Mouse (Mus musculus): Measurements from ENCODE around the gene Ccdc92b.

Gene Ccdc92b

DNA sequence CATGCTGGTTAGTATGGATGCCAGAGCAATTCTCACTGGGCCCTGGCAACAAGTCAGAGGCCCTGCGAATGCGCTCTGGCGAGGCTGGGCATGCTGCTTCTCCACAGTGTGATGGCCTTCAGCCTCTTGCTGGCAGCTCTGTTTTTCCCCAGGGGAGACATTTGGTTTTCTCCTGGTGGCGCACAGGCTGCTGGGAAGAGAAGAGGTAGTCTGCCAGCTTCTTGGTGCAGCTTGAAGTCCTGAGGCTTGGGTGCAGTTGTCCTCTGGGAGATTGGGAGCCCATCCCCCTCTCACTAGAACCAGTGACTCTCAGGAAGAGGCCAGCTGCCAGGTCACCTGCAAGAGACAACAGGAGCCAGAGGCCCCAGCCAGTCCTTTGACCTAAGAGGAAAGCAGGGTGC lies 33.4 kb downstream of the Ccdc92b start:
- DNase-seq (ENCODE audit: low spot score in 2 of 2) = no peak

DNA sequence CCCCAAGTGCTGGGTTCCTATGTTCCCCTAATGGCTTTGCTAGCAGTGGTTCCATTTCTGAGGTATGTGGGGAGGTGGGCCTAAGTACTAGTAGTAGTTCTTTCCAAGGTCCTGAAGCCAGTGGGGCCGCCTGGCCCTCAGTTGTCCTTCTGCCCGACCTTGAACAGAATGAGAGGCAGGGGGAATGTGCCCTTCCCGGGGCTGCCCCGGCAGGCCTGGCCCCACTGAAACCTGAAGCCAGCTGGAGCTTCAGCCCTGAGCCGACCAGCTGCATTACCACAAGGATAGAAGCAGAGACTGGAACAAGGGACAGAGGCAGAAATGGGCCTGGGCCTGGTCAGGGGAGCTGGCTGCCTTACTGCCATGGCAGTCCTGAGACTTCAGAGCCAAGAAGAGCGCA lies 34.0 kb downstream of the Ccdc92b start:
- DNase-seq (ENCODE audit: low spot score in 2 of 2) = no peak

DNA sequence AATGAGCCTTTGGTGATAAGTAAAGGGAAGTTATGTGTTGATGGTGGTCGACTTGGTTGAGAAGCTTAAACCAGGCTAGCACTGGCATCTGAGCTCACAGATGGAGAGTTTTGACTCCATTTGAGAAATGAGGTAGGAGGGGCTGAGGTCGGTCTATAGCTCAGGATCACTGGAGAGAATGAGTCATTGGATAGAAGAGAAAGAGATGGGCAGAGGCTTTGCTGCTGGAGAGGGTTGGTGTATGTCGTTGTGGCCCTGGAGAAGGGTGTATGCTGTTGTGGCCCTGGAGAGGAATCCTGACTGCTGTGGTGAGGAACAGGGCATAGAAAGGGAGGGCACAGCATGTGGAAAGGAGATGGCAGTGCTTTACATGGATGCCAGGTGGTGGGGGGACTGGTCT lies 36.5 kb downstream of the Ccdc92b start:
- no peak for DNase-seq (ENCODE audit: low spot score in 2 of 2)

DNA sequence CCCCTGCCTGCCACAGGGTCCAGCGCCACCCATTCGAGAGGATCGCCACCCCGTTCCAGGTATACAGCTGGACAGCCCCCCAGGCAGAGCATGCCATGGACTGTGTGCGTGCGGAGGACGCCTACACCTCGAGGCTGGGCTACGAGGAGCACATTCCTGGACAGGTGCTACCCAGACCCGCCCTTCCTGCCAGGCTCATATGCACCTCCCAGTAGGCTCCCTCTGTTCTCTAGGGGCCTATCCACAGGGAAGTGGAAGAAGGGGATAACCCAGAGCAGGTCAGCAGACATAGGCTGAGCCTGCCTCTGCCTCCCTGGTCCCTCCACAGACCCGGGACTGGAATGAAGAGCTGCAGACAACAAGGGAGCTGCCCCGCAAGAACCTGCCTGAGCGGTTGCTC lies 40.9 kb downstream of the Ccdc92b start:
- DNase-seq (ENCODE audit: low spot score in 2 of 2) = no peak

DNA sequence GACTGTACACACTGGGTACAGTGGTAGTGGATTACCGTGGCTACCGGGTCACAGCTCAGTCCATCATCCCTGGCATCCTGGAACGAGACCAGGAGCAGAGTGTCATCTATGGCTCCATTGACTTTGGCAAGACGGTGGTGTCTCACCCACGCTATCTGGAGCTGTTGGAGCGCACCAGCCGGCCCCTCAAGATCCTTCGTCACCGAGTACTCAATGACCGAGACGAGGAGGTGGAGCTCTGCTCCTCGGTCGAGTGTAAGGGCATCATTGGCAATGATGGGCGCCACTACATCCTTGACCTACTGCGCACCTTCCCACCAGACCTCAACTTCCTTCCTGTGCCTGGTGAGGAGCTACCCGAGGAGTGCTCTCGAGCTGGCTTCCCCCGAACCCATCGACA lies 42.2 kb downstream of the Ccdc92b start:
- no peak for DNase-seq (ENCODE audit: low spot score in 2 of 2)

DNA sequence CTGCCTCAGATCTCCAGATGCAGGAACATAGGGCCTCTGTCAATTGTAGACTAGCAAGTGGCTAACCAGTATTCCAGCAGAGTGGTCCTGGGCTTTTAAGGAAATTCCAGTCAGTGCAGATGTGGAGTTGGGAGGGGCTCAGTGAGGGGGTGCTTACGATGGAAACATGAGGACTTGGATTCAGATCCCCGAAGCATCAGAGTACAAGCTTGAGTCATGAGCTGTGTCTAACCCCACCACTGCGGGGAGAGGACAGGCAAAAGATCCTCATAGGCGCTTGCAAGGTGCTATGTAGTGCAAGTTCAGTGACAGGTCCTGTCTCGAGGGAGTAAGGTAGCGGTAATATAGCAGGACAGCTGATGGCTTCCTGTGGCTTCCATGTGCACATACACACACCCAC lies 42.8 kb downstream of the Ccdc92b start:
- no peak for DNase-seq (ENCODE audit: low spot score in 2 of 2)

DNA sequence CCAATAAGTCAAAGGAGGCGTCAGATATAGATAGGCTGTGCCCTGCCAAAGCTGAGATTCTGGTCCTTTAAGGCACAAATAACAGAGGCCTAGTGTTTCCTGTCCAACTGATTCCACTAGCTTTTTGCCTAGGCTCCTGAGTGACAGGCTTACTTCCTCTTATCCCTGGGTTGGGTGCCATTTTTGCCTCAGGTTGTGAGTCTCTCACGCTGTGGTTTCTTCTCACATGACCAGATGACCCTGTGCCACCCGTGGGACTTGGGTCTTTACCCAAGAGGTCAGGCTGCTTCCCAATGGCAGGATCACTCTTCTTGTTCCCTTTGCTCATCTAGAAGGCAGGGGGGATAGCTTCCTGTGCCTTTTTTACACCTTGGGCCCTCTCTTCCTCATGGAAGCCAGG lies 44.9 kb downstream of the Ccdc92b start:
- no peak for DNase-seq (ENCODE audit: low spot score in 2 of 2)

DNA sequence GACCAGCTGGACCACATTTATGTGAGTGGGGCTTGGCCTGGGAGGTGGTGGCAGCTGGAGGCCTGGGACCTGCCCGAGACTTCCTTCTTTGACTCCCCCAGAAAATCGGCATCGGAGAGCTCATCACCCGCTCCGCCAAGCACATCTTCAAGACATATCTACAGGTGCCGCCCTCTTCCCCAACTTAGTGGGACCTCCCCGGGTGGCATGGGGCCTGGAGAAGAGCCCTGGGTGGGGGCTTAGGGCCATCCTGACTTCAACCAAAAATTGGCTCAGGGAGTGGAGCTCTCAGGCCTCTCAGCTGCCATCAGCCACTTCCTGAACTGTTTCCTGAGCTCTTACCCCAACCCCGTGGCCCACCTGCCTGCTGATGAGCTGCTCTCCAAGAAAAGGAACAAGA lies 45.5 kb downstream of the Ccdc92b start:
- peak in 1 of 2 experiments; percentile 2 for DNase-seq (ENCODE audit: low spot score in 2 of 2)

DNA sequence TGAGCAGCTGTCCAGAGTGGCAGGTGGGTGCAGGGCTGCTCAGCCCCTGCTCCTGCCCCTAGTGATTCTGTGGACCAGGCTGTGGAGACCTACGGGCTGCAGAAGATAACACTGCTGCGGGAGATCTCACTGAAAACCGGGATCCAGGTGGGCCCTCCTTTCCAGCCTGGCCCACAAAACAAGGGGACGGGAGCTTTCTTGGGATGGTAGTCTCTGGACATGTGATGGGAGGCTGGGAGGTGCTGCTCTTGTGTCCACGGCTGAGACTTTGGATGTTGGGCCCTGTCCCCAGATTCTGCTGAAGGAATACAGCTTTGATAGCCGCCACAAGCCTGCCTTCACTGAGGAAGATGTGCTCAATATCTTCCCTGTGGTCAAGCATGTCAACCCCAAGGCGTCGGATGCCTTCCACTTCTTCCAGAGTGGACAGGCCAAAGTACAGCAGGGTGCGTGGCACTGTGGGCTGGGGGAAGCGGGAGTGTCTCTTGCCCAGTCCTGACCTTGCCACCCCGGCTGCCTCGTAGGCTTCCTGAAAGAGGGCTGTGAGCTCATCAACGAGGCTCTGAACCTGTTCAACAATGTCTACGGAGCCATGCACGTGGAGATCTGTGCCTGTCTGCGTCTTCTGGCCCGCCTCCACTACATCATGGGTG lies 46.4 kb downstream of the Ccdc92b start:
- no peak for DNase-seq (ENCODE audit: low spot score in 2 of 2)

DNA sequence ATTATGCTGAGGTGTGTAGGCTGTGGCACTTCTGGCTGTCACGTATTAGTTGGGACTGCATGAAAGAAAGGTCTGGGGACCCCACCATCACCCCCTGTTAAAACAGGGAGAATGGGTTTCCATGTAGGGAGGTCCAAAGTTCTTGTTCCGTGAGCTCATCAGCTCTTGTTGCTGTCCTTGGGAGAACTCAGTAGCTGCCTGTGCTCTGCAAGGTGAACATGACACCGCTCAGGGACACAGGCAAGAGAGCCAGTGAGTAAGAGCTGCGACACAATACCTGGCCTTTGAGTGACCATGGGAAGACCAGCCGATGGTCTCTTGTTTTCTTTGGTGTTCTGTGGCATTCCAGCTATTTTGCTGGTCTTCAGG lies 46.9 kb downstream of the Ccdc92b start:
- no peak for DNase-seq (ENCODE audit: low spot score in 2 of 2)

DNA sequence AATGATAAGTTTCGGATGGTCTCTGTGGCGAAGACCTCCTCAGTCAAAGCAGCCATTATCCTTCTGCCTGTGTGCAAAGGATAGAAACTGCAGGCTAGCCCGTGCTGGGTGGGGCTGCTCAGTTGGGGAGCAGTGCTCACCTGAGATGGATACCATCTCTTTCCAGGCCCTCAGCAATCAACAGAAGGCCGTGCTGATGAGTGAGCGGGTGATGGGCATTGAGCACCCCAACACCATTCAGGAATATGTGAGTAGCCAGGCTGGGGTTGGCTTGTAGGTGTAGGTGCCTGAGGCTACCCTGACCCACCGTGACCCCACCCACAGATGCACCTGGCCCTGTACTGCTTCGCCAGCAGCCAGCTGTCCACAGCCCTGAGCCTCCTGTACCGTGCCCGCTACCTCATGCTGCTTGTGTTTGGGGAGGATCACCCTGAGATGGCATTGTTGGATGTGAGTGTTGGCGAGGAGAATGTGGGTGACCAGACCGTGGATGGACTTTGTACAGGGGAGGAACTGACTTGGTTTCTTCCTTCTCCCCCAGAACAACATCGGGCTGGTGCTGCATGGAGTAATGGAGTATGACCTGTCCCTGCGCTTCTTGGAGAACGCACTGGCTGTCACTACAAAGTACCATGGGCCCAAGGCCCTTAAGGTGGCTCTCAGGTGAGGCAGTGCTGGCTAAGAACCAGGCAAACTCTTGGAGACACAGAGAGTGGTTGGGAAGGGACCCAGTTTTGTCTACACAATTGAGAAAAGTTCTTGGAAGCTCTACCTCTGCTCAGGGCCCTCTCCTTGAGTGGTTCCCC lies 47.6 kb downstream of the Ccdc92b start:
- no peak for DNase-seq (ENCODE audit: low spot score in 2 of 2)

DNA sequence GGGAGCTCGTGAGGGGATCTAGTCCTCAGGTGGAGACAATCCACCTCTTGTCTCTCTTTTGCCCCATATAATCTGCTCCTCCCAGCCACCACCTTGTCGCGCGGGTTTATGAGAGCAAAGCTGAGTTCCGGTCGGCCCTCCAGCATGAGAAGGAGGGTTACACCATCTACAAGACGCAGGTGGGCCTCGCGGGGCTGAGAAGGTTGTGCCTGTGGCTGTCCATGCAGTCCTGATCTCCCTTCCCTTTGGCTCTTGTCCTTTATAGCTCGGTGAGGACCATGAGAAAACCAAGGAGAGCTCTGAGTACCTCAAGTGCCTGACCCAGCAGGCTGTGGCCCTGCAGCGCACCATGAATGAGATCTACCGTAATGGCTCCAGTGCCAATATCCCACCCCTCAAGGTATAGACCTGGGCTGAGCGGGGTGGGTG lies 48.2 kb downstream of the Ccdc92b start:
- no peak for DNase-seq (ENCODE audit: low spot score in 2 of 2)

DNA sequence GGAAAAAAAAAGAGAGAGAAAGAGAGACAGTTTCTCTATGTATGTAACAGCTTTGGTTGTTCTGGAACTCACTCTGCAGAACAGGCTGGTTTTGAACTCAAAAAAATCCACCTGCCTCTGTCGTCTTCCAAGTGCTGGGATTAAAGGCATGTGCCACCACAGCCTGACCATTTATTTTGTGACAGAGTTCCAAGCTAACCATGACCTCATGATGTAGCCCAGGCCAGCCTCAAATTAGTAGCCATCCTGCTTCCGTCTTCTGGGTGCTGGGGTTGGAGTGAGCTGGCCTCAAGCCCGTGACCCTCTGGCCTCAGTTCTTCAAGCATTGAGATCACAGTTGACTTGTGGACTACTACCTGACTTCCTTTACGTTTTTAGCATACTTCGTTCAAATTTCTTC lies 49.1 kb downstream of the Ccdc92b start:
- no peak for DNase-seq (ENCODE audit: low spot score in 2 of 2)

DNA sequence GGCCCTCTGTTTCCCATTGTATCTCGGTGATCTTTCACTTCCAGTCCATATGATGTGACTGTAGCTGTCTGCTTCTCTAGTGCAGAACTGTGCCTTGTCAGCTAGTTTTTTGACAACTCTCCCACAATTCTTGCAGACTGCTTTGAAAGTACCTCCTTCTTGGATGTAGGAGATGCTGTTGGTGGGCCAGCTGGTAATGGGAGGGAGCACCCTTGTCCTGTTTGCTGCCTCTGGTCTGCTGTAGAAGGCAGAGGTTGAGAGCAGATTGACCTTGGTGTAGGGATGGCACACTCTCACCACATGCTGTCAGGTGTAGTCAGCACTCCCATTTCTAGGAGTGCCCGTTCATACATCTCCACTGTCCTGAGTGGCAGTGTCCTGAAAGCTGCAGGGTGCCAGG lies 49.6 kb downstream of the Ccdc92b start:
- DNase-seq (ENCODE audit: low spot score in 2 of 2) = no peak

DNA sequence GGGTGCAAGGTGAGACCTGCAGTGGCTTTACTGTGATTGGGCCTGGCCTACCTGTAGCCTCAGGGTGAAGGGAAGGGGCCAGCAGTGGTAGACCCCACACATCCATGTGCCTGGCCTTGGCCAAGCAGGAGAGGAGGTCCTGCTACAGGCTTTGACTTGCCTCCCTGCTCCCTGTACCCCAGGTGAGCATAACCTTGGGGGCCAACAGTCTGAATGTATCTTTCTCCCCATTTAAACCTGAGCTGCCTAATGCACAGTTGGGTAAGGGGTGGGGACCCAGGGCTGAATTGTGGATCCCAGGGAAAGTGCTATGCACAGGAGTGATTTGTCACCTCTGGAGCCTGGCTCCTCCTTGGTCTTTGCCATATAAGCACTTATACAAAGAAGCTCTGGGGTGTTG lies 50.7 kb downstream of the Ccdc92b start:
- DNase-seq (ENCODE audit: low spot score in 2 of 2) = no peak

DNA sequence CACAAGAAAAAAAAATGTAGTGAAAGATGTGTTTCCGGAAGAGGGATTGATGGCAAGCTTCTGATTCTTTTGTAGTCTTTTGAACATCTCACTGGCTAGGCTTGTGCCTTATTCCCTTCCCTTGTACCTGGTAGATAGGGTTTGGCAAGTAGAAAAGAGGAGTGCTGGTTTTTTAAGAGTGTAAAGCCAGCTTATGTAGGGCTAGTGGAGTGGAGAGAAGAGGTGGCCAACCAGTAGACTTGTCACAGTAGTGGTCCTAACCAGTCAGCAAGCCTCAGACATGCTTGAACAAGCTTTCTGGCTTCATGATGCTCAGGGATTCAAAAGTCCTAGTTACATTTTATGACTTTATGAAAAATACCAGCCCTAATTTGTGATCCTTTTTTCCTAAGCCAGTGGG lies 51.6 kb downstream of the Ccdc92b start:
- no peak for DNase-seq (ENCODE audit: low spot score in 2 of 2)

DNA sequence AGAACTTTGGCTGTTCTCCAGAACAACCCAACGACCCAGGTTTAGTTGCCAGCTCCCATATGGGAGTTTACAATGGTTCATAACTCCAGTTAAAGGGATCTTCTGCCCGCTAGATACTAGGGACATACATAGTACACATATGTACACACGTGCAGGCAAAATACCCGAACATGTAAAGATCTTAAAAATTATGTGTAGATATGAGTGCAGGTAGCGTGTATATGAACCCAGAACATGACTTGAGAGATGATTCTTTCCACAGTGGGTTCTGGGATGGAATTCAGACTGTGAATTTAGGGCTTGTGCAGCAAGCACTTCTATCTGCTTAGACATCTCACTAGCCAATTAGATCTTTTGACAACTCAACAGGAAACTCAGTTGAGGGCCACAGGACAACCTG lies 52.4 kb downstream of the Ccdc92b start:
- DNase-seq (ENCODE audit: low spot score in 2 of 2) = no peak

DNA sequence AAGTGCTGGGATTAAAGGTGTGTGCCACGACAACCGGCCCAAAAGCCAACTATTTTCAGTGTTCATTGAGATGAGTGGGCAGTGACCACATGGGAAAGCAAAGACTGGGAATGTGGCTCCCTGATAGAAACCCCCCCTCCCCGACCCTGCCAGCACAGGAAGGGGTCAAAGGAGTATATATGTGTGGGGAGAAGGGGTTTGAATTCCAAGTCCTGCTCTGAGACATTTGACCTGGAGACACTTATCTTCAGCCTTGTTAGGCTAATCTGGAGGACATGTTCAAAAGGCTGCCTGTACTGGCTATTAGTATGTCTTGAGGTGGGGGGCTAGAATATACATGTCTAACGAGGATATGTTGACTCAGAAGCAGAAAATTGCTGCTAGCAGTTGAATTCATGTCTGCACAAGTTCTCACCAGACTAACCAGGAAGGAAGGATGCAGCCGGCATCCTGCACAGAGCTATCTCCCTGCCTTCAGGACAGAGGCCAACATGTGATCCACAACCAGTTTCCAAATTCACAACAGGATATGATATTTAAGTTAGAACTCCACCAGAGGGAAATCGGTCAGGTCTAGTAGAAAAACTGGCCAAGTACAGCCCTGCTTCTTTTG lies 53.6 kb downstream of the Ccdc92b start:
- no peak for DNase-seq (ENCODE audit: low spot score in 2 of 2)

DNA sequence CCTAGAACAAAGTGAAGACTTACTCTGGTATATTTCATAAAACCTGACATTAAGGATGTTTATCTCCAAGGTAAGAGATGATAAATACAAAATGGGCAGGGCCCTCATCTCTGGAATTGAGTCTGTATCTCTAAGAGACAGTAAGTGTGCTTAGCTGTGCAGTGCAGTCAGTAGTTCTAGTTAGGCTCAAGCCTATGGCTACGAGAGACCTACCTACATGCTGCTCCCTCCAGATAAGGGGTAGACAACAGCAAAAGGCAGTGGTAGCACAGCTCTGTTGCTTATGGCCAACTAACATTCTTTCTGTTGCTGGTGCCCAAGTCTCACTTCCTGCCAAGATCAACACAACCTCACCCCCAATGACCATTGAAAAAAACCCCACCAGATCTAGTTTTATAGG lies 54.2 kb downstream of the Ccdc92b start:
- DNase-seq (ENCODE audit: low spot score in 2 of 2) = no peak

DNA sequence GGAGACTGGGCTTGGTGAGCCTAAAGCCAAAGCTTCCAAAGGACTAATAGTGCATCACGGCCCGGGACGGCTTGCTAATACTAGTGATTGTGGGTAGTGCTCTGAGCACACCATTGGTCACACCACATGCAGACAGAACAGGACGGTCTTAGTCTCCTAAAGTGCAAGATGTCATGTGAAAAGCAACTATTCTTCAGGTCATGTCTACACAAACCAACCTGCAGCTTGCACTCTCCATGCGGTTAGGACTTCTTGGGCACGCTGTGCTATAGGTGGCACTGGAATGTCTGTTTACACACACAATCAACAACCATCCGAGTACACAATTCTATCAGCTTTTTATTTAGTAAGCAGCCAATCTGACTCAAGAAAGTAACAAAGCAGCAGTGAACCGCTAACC lies 55.3 kb downstream of the Ccdc92b start:
- DNase-seq (ENCODE audit: low spot score in 2 of 2) = no peak

DNA sequence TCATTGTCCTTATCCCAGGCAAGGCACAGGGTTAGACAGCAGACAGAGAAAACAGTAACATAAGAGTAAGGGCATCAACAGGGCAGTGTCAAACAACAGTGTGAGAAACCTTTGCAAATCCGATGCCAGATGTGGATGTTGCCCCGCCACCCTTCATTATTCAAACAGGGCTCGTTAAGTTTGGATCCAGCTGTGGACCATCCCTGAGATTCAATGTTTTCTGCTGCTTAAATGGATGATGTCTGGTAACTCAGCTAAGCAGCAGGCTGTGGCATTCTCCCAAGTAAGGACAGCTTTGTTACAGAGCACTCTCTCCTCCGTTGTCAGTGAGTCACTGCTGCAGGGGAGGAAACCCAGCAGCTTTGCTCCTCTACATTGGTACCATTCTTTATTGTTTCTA lies 55.8 kb downstream of the Ccdc92b start:
- DNase-seq (ENCODE audit: low spot score in 2 of 2) = no peak
